Mouse (Mus musculus): ENCODE measurements around the gene Slc10a1. TPM values are rescaled to one million over a fixed set of nuclear protein-coding genes. Genes with fewer than 3 reads are reported as not detected.

Slc10a1 gene
- polyA plus RNA-seq, 1 experiment from 2014 or later = 0.43 TPM

- Histone ChIP-seq H3K27ac (ENCODE audit: low read depth, low read length) (no peak overlapping the region), H3K9ac (ENCODE audit: low read depth, low read length) (no peak overlapping the region), H3K27me3 (replicated peaks; ENCODE audit: control insufficient read depth, insufficient read depth, low read length) (no peaks in the 10 kb centered on the region), H3K4me3 (ENCODE audit: low read length) (no peak overlapping the region), H3K4me2 (ENCODE audit: low read length) (no peak overlapping the region), H3K36me3 (ENCODE audit: control insufficient read depth, insufficient read depth, low read length) (no peaks in the 10 kb centered on the region), H3K9me3 (ENCODE audit: control insufficient read depth, low read length) (no peaks in the 10 kb centered on the region), H3K4me1 (ENCODE audit: control insufficient read depth, insufficient read depth, low read depth, low read length) (no peaks in the 10 kb centered on the region)
- 95% methylated on average over 11 of the region's 11 CpGs for WGBS
- ATAC-seq = no peak
These were observed 7.6 kb upstream of the Slc10a1 start for GRCm38 (mm10) chr12:80975939-80976671.

GRCm38 (mm10) chr12:80971756-80972155 lies 3.3 kb upstream of the Slc10a1 start:
- Histone ChIP-seq H3K9me3 (ENCODE audit: control insufficient read depth, low read length) (no peaks in the 10 kb centered on the region), H3K4me1 (ENCODE audit: control insufficient read depth, insufficient read depth, low read depth, low read length) (no peaks in the 10 kb centered on the region), H3K27me3 (replicated peaks; ENCODE audit: control insufficient read depth, insufficient read depth, low read length) (no peaks in the 10 kb centered on the region), H3K36me3 (ENCODE audit: control insufficient read depth, insufficient read depth, low read length) (no peaks in the 10 kb centered on the region), H3K4me2 (ENCODE audit: low read length) (no peak overlapping the region), H3K27ac (ENCODE audit: low read depth, low read length) (no peak overlapping the region), H3K4me3 (ENCODE audit: low read length) (no peak overlapping the region), H3K9ac (ENCODE audit: low read depth, low read length) (no peak overlapping the region)
- ATAC-seq = no peak
- WGBS = 31% methylated on average over 3 of the region's 3 CpGs

- Histone ChIP-seq H3K9ac (ENCODE audit: low read depth, low read length) (no peak overlapping the region), H3K9me3 (ENCODE audit: control insufficient read depth, low read length) (no peaks in the 10 kb centered on the region), H3K4me1 (ENCODE audit: control insufficient read depth, insufficient read depth, low read depth, low read length) (no peaks in the 10 kb centered on the region), H3K4me3 (ENCODE audit: low read length) (no peak overlapping the region), H3K27ac (ENCODE audit: low read depth, low read length) (no peak overlapping the region), H3K36me3 (ENCODE audit: control insufficient read depth, insufficient read depth, low read length) (no peaks in the 10 kb centered on the region), H3K27me3 (replicated peaks; ENCODE audit: control insufficient read depth, insufficient read depth, low read length) (no peaks in the 10 kb centered on the region), H3K4me2 (ENCODE audit: low read length) (no peak overlapping the region)
- 65% methylated on average over 8 of the region's 8 CpGs for WGBS
- no peak for ATAC-seq
These were observed 1.7 kb upstream of the Slc10a1 start for GRCm38 (mm10) chr12:80970181-80970705.

GRCm38 (mm10) chr12:80967918-80968317 lies 587 bp downstream of the Slc10a1 start:
- Histone ChIP-seq H3K9ac (ENCODE audit: low read depth, low read length) (no peak overlapping the region), H3K36me3 (ENCODE audit: control insufficient read depth, insufficient read depth, low read length) (no peaks in the 10 kb centered on the region), H3K27me3 (replicated peaks; ENCODE audit: control insufficient read depth, insufficient read depth, low read length) (no peaks in the 10 kb centered on the region), H3K9me3 (ENCODE audit: control insufficient read depth, low read length) (no peaks in the 10 kb centered on the region), H3K4me2 (ENCODE audit: low read length) (no peak overlapping the region), H3K4me3 (ENCODE audit: low read length) (no peak overlapping the region), H3K27ac (ENCODE audit: low read depth, low read length) (no peak overlapping the region), H3K4me1 (ENCODE audit: control insufficient read depth, insufficient read depth, low read depth, low read length) (no peaks in the 10 kb centered on the region)
- WGBS = 89% methylated on average over 9 of the region's 9 CpGs
- ATAC-seq = no peak

- H3K36me3 ChIP-seq (ENCODE audit: control insufficient read depth, insufficient read depth, low read length) = no peaks in the 10 kb centered on the region
- no peak overlapping the region for H3K4me3 ChIP-seq (ENCODE audit: low read length)
- no peak overlapping the region for H3K9ac ChIP-seq (ENCODE audit: low read depth, low read length)
- no peak overlapping the region for H3K27ac ChIP-seq (ENCODE audit: low read depth, low read length)
- WGBS = 76% methylated on average over 11 of the region's 11 CpGs
- no peaks in the 10 kb centered on the region for H3K27me3 ChIP-seq (replicated peaks; ENCODE audit: control insufficient read depth, insufficient read depth, low read length)
- no peak overlapping the region for H3K4me2 ChIP-seq (ENCODE audit: low read length)
- H3K9me3 ChIP-seq (ENCODE audit: control insufficient read depth, low read length) = no peaks in the 10 kb centered on the region
- no peak for ATAC-seq
- H3K4me1 ChIP-seq (ENCODE audit: control insufficient read depth, insufficient read depth, low read depth, low read length) = no peaks in the 10 kb centered on the region
These were observed 2.3 kb downstream of the Slc10a1 start for GRCm38 (mm10) chr12:80966059-80966838.

- Histone ChIP-seq H3K36me3 (ENCODE audit: control insufficient read depth, insufficient read depth, low read length) (no peaks in the 10 kb centered on the region; the same call in 1 of the 2 replicates), H3K27me3 (replicated peaks; ENCODE audit: control insufficient read depth, insufficient read depth, low read length) (no peaks in the 10 kb centered on the region), H3K4me1 (ENCODE audit: control insufficient read depth, insufficient read depth, low read depth, low read length) (no peaks in the 10 kb centered on the region), H3K9ac (ENCODE audit: low read depth, low read length) (no peak overlapping the region), H3K4me3 (ENCODE audit: low read length) (no peak overlapping the region), H3K27ac (ENCODE audit: low read depth, low read length) (no peak overlapping the region), H3K9me3 (ENCODE audit: control insufficient read depth, low read length) (no peaks in the 10 kb centered on the region), H3K4me2 (ENCODE audit: low read length) (no peak overlapping the region)
- WGBS = 74% methylated on average over 4 of the region's 4 CpGs
- no peak for ATAC-seq
These were observed 5.9 kb downstream of the Slc10a1 start for GRCm38 (mm10) chr12:80962566-80962965.

GRCm38 (mm10) chr12:80957961-80958360 lies 10.5 kb downstream of the Slc10a1 start:
- 86% methylated on average over 4 of the region's 4 CpGs for WGBS
- Histone ChIP-seq H3K27ac (ENCODE audit: low read depth, low read length) (no peak overlapping the region), H3K9ac (ENCODE audit: low read depth, low read length) (no peak overlapping the region), H3K4me2 (ENCODE audit: low read length) (no peak overlapping the region), H3K27me3 (replicated peaks; ENCODE audit: control insufficient read depth, insufficient read depth, low read length) (no peaks in the 10 kb centered on the region), H3K9me3 (ENCODE audit: control insufficient read depth, low read length) (no peaks in the 10 kb centered on the region), H3K36me3 (ENCODE audit: control insufficient read depth, insufficient read depth, low read length) (peaks cover 4% of the 10 kb centered on the region), H3K4me1 (ENCODE audit: control insufficient read depth, insufficient read depth, low read depth, low read length) (no peaks in the 10 kb centered on the region), H3K4me3 (ENCODE audit: low read length) (no peak overlapping the region)
- ATAC-seq = no peak

GRCm38 (mm10) chr12:80956039-80956438 lies 12.5 kb downstream of the Slc10a1 start:
- H3K36me3 ChIP-seq (ENCODE audit: control insufficient read depth, insufficient read depth, low read length) = peaks cover 12% of the 10 kb centered on the region
- 0 out of 2 replicates have a peak, but pooled peaks cover 1% of the 10 kb centered on the region for H3K4me1 ChIP-seq (ENCODE audit: control insufficient read depth, insufficient read depth, low read depth, low read length)
- H3K27me3 ChIP-seq (replicated peaks; ENCODE audit: control insufficient read depth, insufficient read depth, low read length) = no peaks in the 10 kb centered on the region
- H3K4me3 ChIP-seq (ENCODE audit: low read length) = no peak overlapping the region
- no peak overlapping the region for H3K9ac ChIP-seq (ENCODE audit: low read depth, low read length)
- no peaks in the 10 kb centered on the region for H3K9me3 ChIP-seq (ENCODE audit: control insufficient read depth, low read length)
- no peak overlapping the region for H3K4me2 ChIP-seq (ENCODE audit: low read length)
- H3K27ac ChIP-seq (ENCODE audit: low read depth, low read length) = no peak overlapping the region
- 90% methylated on average over 3 of the region's 3 CpGs for WGBS
- ATAC-seq = no peak

GRCm38 (mm10) chr12:80952526-80952925 lies 16.0 kb downstream of the Slc10a1 start:
- WGBS = 94% methylated on average over 1 of the region's 1 CpGs
- 0 out of 2 replicates have a peak, but pooled peaks cover 3% of the 10 kb centered on the region for H3K4me1 ChIP-seq (ENCODE audit: control insufficient read depth, insufficient read depth, low read depth, low read length)
- H3K4me2 ChIP-seq (ENCODE audit: low read length) = no peak overlapping the region
- H3K36me3 ChIP-seq (ENCODE audit: control insufficient read depth, insufficient read depth, low read length) = peaks cover 33% of the 10 kb centered on the region
- H3K4me3 ChIP-seq (ENCODE audit: low read length) = no peak overlapping the region
- ATAC-seq = no peak
- no peaks in the 10 kb centered on the region for H3K27me3 ChIP-seq (replicated peaks; ENCODE audit: control insufficient read depth, insufficient read depth, low read length)
- no peak overlapping the region for H3K27ac ChIP-seq (ENCODE audit: low read depth, low read length)
- no peaks in the 10 kb centered on the region for H3K9me3 ChIP-seq (ENCODE audit: control insufficient read depth, low read length)
- no peak overlapping the region for H3K9ac ChIP-seq (ENCODE audit: low read depth, low read length)
